Mouse (Mus musculus): ENCODE measurements around the gene Sema4c. TPM values are rescaled to one million over a fixed set of nuclear protein-coding genes. Genes with fewer than 3 reads are reported as not detected.

The Sema4c gene
- total and polyA plus RNA-seq, 3 experiments: 0.70 to 3.4 (median 1.5) TPM

DNA sequence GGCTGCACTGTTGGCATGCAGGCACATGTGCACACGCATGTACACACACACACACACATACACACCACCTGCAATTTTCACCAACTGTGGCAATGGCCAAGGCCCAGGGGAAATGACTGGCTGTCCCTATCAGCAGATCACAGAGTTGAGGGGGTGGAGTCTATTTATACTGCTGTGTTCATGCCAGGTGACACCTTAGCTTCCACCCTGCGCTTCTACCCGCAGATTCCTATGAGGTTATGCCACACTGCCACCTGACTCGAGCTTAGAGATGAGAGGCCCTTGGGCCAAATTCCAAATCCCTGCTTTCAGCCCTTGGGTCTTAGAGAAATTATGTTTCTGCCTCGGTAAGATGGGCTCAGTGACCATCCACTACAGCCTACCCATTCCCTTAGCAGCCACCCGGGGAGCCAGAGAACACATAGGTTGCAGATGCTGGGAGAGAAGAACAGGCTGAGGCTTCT, 23.5 kb downstream of the Sema4c start:
- TF ChIP-seq MXI1 (IDR thresholded peaks at IDR 0.05; ENCODE audit: low read depth, low read length) (no peak), BHLHE40 (IDR thresholded peaks at IDR 0.05; ENCODE audit: low read depth, low read length) (no peak), KAT2A (IDR thresholded peaks at IDR 0.05; ENCODE audit: insufficient replicate concordance, low read length) (no peak), TCF12 (IDR thresholded peaks at IDR 0.05; ENCODE audit: low read depth, low read length) (no peak), MAZ (IDR thresholded peaks at IDR 0.05; ENCODE audit: low read depth, low read length) (no peak), POLR2AphosphoS2 (IDR thresholded peaks at IDR 0.05; ENCODE audit: low read depth, low read length) (no peak), JUN (IDR thresholded peaks at IDR 0.05; ENCODE audit: insufficient read depth, low read depth, low read length) (no peak)

DNA sequence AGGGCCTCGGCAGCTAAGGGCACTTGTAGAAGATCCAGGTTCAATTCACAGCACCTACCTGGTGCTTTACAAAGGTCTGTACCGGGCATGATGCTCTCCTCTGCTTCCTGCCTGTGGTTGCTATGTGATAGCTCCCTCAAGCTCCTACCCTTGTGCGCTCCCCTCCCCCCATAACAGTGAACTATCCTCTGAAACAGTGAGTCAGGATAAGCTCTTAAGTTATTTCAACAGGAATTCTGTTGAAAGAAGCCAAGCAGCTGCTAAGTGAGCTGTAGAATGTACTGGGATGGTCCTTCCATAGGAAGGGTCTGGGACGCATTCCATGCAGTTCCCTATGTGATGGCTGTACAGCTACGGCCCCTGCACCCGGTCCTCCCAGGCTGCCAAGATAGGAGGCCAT, 24.6 kb downstream of the Sema4c start:
- Histone ChIP-seq H3K79me2 (replicated peaks; ENCODE audit: control insufficient read depth, extremely low read depth, insufficient read depth, poor library complexity, severe bottlenecking) (no peaks in the 10 kb centered on the region), H3K9ac (ENCODE audit: insufficient read depth, low read depth) (no peak overlapping the region), H3K4me3 (replicated peaks in 1 of 3; ENCODE audit: low read depth in 2 of 3, low read length in 2 of 3, poor library complexity in 1 of 3) (no peak overlapping the region), H3K4me1 (ENCODE audit: control insufficient read depth in 1 of 2, insufficient read depth in 2 of 2) (no peaks in the 10 kb centered on the region), H3K36me3 (replicated peaks in 1 of 2; ENCODE audit: control insufficient read depth in 1 of 2, insufficient read depth in 1 of 2, low read length in 1 of 2) (peaks cover 43 to 80% of the 10 kb centered on the region in 2 experiments), H3K27me3 (replicated peaks) (no peaks in the 10 kb centered on the region), H3K27ac (ENCODE audit: insufficient read depth, low read depth) (no peak overlapping the region), H3K9me3 (replicated peaks; ENCODE audit: low read length) (no peaks in the 10 kb centered on the region), H3K4me2 (ENCODE audit: insufficient read depth, low read depth, poor library complexity, severe bottlenecking) (no peak overlapping the region)
- in situ Hi-C loops (cut with MboI; ENCODE audit: low pct_ligation_motif_present, low pct_unique_long_range_greater_than_20kb, low sequenced_read_pairs): no loop called here
- DNase-seq (ENCODE audit: extremely low read depth): no peak
- dilution Hi-C loops (cut with MboI; ENCODE audit: extremely low pct_ligation_motif_present, extremely low pct_unique_long_range_greater_than_20kb, low sequenced_read_pairs): no loop called here
- TF ChIP-seq ZKSCAN1 (IDR thresholded peaks at IDR 0.05; ENCODE audit: borderline replicate concordance, low read depth, low read length): no peak
- no peak for TF ChIP-seq ETS1 (conservative IDR thresholded peaks at IDR 0.05; ENCODE audit: low read depth, low read length)
- TF ChIP-seq ZC3H11A (IDR thresholded peaks at IDR 0.05; ENCODE audit: low read depth, low read length): no peak
- no peak for TF ChIP-seq CHD1 (IDR thresholded peaks at IDR 0.05; ENCODE audit: low read depth, low read length)
- no peak for TF ChIP-seq RCOR1 (conservative IDR thresholded peaks at IDR 0.05; ENCODE audit: low read depth, low read length)
- no peak for TF ChIP-seq UBTF (IDR thresholded peaks at IDR 0.05; ENCODE audit: low read depth, low read length)
- no peak for TF ChIP-seq POLR2AphosphoS2 (IDR thresholded peaks at IDR 0.05; ENCODE audit: low read depth, low read length)

More for the DNA sequence above, 23.5 kb downstream of the Sema4c start:
- H3K79me2 ChIP-seq (replicated peaks; ENCODE audit: control insufficient read depth, extremely low read depth, insufficient read depth, poor library complexity, severe bottlenecking): no peaks in the 10 kb centered on the region
- H3K27ac ChIP-seq (ENCODE audit: insufficient read depth, low read depth): no peak overlapping the region
- no peaks in the 10 kb centered on the region for H3K27me3 ChIP-seq (replicated peaks)
- H3K9me3 ChIP-seq (replicated peaks; ENCODE audit: low read length): no peaks in the 10 kb centered on the region
- no peak overlapping the region for H3K9ac ChIP-seq (ENCODE audit: insufficient read depth, low read depth)
- DNase-seq (ENCODE audit: extremely low read depth): no peak
- no peaks in the 10 kb centered on the region for H3K4me1 ChIP-seq (ENCODE audit: control insufficient read depth in 1 of 2, insufficient read depth in 2 of 2)
- H3K4me2 ChIP-seq (ENCODE audit: insufficient read depth, low read depth, poor library complexity, severe bottlenecking): no peak overlapping the region
- H3K4me3 ChIP-seq (replicated peaks in 1 of 3; ENCODE audit: low read depth in 2 of 3, low read length in 2 of 3, poor library complexity in 1 of 3): no peak overlapping the region
- dilution Hi-C loops (cut with MboI; ENCODE audit: extremely low pct_ligation_motif_present, extremely low pct_unique_long_range_greater_than_20kb, low sequenced_read_pairs) (no loop called here), in situ Hi-C loops (cut with MboI; ENCODE audit: low pct_ligation_motif_present, low pct_unique_long_range_greater_than_20kb, low sequenced_read_pairs) (no loop called here)
- H3K36me3 ChIP-seq (replicated peaks in 1 of 2; ENCODE audit: control insufficient read depth in 1 of 2, insufficient read depth in 1 of 2, low read length in 1 of 2): peaks cover 52 to 89% of the 10 kb centered on the region in 2 experiments

DNA sequence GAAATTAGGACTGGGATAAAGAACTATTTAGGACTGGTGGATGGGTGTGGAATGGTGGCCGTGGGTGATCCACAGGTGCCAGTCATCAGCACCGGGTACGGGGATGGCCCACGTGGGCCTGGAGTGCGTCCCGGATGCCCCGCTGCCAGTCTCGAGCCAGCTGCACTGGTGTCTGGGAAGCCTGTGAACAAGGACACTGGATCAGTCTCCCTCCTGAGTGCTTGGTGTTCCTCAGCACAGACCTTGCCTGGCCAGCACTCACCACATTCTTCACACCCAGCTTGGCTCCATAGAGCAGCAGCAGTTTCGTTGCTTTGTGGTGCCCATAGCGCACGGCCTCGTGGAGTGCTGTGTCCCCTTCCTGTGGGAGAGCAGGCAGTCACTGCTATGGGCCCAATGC, 26.7 kb downstream of the Sema4c start:
- dilution Hi-C loops (cut with MboI; ENCODE audit: extremely low pct_ligation_motif_present, extremely low pct_unique_long_range_greater_than_20kb, low sequenced_read_pairs): no loop called here
- H3K36me3 ChIP-seq (replicated peaks in 1 of 2; ENCODE audit: control insufficient read depth in 1 of 2, insufficient read depth in 1 of 2, low read length in 1 of 2): peaks cover 39 to 75% of the 10 kb centered on the region in 2 experiments
- H3K9ac ChIP-seq (ENCODE audit: insufficient read depth, low read depth): no peak overlapping the region

More for the DNA sequence above, 26.7 kb downstream of the Sema4c start:
- H3K27ac ChIP-seq (ENCODE audit: insufficient read depth, low read depth): no peak overlapping the region
- no peaks in the 10 kb centered on the region for H3K4me1 ChIP-seq (ENCODE audit: control insufficient read depth in 1 of 2, insufficient read depth in 2 of 2)
- in situ Hi-C loops (cut with MboI; ENCODE audit: low pct_ligation_motif_present, low pct_unique_long_range_greater_than_20kb, low sequenced_read_pairs): no loop called here
- no peaks in the 10 kb centered on the region for H3K79me2 ChIP-seq (replicated peaks; ENCODE audit: control insufficient read depth, extremely low read depth, insufficient read depth, poor library complexity, severe bottlenecking)
- no peak for DNase-seq (ENCODE audit: extremely low read depth)
- H3K4me3 ChIP-seq (replicated peaks in 1 of 3; ENCODE audit: low read depth in 2 of 3, low read length in 2 of 3, poor library complexity in 1 of 3): no peak overlapping the region
- no peak overlapping the region for H3K4me2 ChIP-seq (ENCODE audit: insufficient read depth, low read depth, poor library complexity, severe bottlenecking)
- no peaks in the 10 kb centered on the region for H3K9me3 ChIP-seq (replicated peaks; ENCODE audit: low read length)
- no peaks in the 10 kb centered on the region for H3K27me3 ChIP-seq (replicated peaks)
- TF ChIP-seq ZKSCAN1 (IDR thresholded peaks at IDR 0.05; ENCODE audit: borderline replicate concordance, low read depth, low read length) (no peak), POLR2AphosphoS2 (IDR thresholded peaks at IDR 0.05; ENCODE audit: low read depth, low read length) (no peak)

Measured in CH12.LX (cell line).